Mouse (Mus musculus): ENCODE results near the gene Lrrc71. TPM values are rescaled to one million over a fixed set of nuclear protein-coding genes. Genes with fewer than 3 reads are reported as not detected.

The Lrrc71 gene
- polyA plus RNA-seq, 1 experiment from 2014 or later: 0.13 TPM

GRCm38 (mm10) chr3:87718525-87718924 is 29.9 kb downstream of the Lrrc71 start:
- 86% methylated on average over 2 of the region's 2 CpGs for WGBS
- H3K36me3 ChIP-seq (ENCODE audit: control insufficient read depth, insufficient read depth, low read length): peaks cover 81% of the 10 kb centered on the region
- no peak overlapping the region for H3K9ac ChIP-seq (ENCODE audit: low read length)
- no peaks in the 10 kb centered on the region for H3K27me3 ChIP-seq (replicated peaks; ENCODE audit: control insufficient read depth, insufficient read depth, low read length)
- no peak for ATAC-seq
- no peak overlapping the region for H3K4me2 ChIP-seq (ENCODE audit: low read length)
- H3K9me3 ChIP-seq (replicated peaks; ENCODE audit: control insufficient read depth, low read length): no peaks in the 10 kb centered on the region
- no peak overlapping the region for H3K27ac ChIP-seq (ENCODE audit: low read depth, low read length)
- no peak for DNase-seq (ENCODE audit: low spot score)
- no peaks in the 10 kb centered on the region for H3K4me1 ChIP-seq (ENCODE audit: control insufficient read depth, insufficient read depth, low read length)
- no peak overlapping the region for H3K4me3 ChIP-seq (ENCODE audit: low read depth, low read length)

Other genes with a start within 250 kb of the Lrrc71 start
- gene Etv3, start 223.2 kb downstream of the Lrrc71 start, polyA plus RNA-seq (2014; fragmentation: Nextera tagmentation; extraction: Ambion mirVana): 5.5 and 6.0 TPM in 2 replicates
- gene Arhgef11, start 131.1 kb downstream of the Lrrc71 start, polyA plus RNA-seq (2014; fragmentation: Nextera tagmentation; extraction: Ambion mirVana): 16.9 and 20.8 TPM in 2 replicates
- 0.74 and 0.94 TPM in 2 replicates for gene Ntrk1, start 46.5 kb upstream of the Lrrc71 start, polyA plus RNA-seq (2014; fragmentation: Nextera tagmentation; extraction: Ambion mirVana)
- gene Insrr, start 48.3 kb upstream of the Lrrc71 start, polyA plus RNA-seq (2014; fragmentation: Nextera tagmentation; extraction: Ambion mirVana): 0.62 and 0.66 TPM in 2 replicates
- gene Pear1, start 75.7 kb upstream of the Lrrc71 start, polyA plus RNA-seq (2014; fragmentation: Nextera tagmentation; extraction: Ambion mirVana): 5.2 and 6.0 TPM in 2 replicates
- not detected in 2 replicates for gene Sh2d2a, start 98.1 kb upstream of the Lrrc71 start, polyA plus RNA-seq (2014; fragmentation: Nextera tagmentation; extraction: Ambion mirVana)
- gene Prcc, start 137.0 kb upstream of the Lrrc71 start, polyA plus RNA-seq (2014; fragmentation: Nextera tagmentation; extraction: Ambion mirVana): 16.1 and 18.5 TPM in 2 replicates
- gene Hdgf, start 157.7 kb upstream of the Lrrc71 start, polyA plus RNA-seq (2014; fragmentation: Nextera tagmentation; extraction: Ambion mirVana): 99.1 and 137 TPM in 2 replicates
- gene Mrpl24, start 170.9 kb upstream of the Lrrc71 start, polyA plus RNA-seq (2014; fragmentation: Nextera tagmentation; extraction: Ambion mirVana): 69.5 and 71.2 TPM in 2 replicates
- 17.9 and 20.0 TPM in 2 replicates for gene Isg20l2, start 181.7 kb upstream of the Lrrc71 start, polyA plus RNA-seq (2014; fragmentation: Nextera tagmentation; extraction: Ambion mirVana)
- 15.6 and 20.2 TPM in 2 replicates for gene Rrnad1, start 182.1 kb upstream of the Lrrc71 start, polyA plus RNA-seq (2014; fragmentation: Nextera tagmentation; extraction: Ambion mirVana)
- gene Crabp2, start 200.0 kb upstream of the Lrrc71 start, polyA plus RNA-seq (2014; fragmentation: Nextera tagmentation; extraction: Ambion mirVana): 32.8 and 35.9 TPM in 2 replicates
- 23.1 and 27.8 TPM in 2 replicates for gene Nes, start 222.5 kb upstream of the Lrrc71 start, polyA plus RNA-seq (2014; fragmentation: Nextera tagmentation; extraction: Ambion mirVana)

All from forebrain, embryonic 14.5 days (tissue).